Mouse (Mus musculus) CH12.LX (cell line): Measurements from ENCODE around the gene Gm10563. TPM values are rescaled to one million over a fixed set of nuclear protein-coding genes. Genes with fewer than 3 reads are reported as not detected.

ENCODE experiments used
- DNase-seq: peaks from one replicate; pipeline ENCODE4 v3.0.0-alpha.2; 2013; ENCODE audit errors: extremely low read depth
- H3K27ac ChIP-seq: 2 replicates; pipeline ENCODE4 v1.5.1; 2012; ENCODE audit warnings: low read depth, mild to moderate bottlenecking, control low read depth, moderate library complexity; ENCODE audit not compliant: insufficient read depth
- H3K27me3 ChIP-seq: replicated peaks from 2 replicates; pipeline ENCODE3; 2012; ENCODE audit warnings: inconsistent platforms
- H3K36me3 ChIP-seq, 2 experiments: replicated peaks in 1 of 2; 2 replicates each; pipeline versions ENCODE3 to v1.6.1; 2012; ENCODE audit warnings: inconsistent platforms in 1 of 2, low read length in 1 of 2, mild to moderate bottlenecking in 1 of 2, mixed read lengths in 1 of 2, moderate library complexity in 1 of 2; ENCODE audit not compliant: control insufficient read depth in 1 of 2, insufficient read depth in 1 of 2
- H3K4me1 ChIP-seq, 2 experiments: 2 replicates each; pipeline ENCODE4 v1.6.1; 2012; ENCODE audit warnings: inconsistent platforms in 1 of 2, moderate library complexity in 1 of 2; ENCODE audit not compliant: insufficient read depth in 2 of 2, control insufficient read depth in 1 of 2
- H3K4me2 ChIP-seq: 2 replicates; pipeline ENCODE4 v1.6.1; 2012; ENCODE audit warnings: low read depth, mild to moderate bottlenecking, control low read depth; ENCODE audit not compliant: poor library complexity, insufficient read depth, severe bottlenecking
- H3K4me3 ChIP-seq, 3 experiments: fragments of 150-350 bp in 1 of 3; sonication (generic) in 1 of 3; replicated peaks in 1 of 3; 2 replicates each; pipeline versions ENCODE3 to v1.5.1; 2011 to 2012; ENCODE audit warnings: low read depth in 2 of 3, low read length in 2 of 3, mild to moderate bottlenecking in 2 of 3, moderate library complexity in 2 of 3, control low read depth in 1 of 3, improper control_type of control experiment in 1 of 3, inconsistent platforms in 1 of 3, mixed read lengths in 1 of 3; ENCODE audit not compliant: poor library complexity in 1 of 3
- H3K79me2 ChIP-seq: replicated peaks from 2 replicates; pipeline ENCODE4 v1.6.1; 2012; ENCODE audit warnings: mild to moderate bottlenecking, moderate library complexity; ENCODE audit not compliant: control insufficient read depth, poor library complexity, insufficient read depth, severe bottlenecking; ENCODE audit errors: extremely low read depth
- H3K9ac ChIP-seq: 2 replicates; pipeline ENCODE4 v1.6.1; 2012; ENCODE audit warnings: low read depth, mild to moderate bottlenecking, control low read depth, moderate library complexity; ENCODE audit not compliant: insufficient read depth
- H3K9me3 ChIP-seq: replicated peaks from 2 replicates; pipeline ENCODE3; 2012; ENCODE audit warnings: low read length, inconsistent platforms, mixed read lengths
- BHLHE40 ChIP-seq: IDR thresholded peaks from 2 replicates; pipeline ENCODE4 v1.6.1; 2011; ENCODE audit warnings: mild to moderate bottlenecking, low read depth, low read length, improper control_type of control experiment
- CHD2 ChIP-seq: IDR thresholded peaks from 2 replicates; pipeline ENCODE4 v1.6.1; 2011; ENCODE audit warnings: low read length, improper control_type of control experiment
- ELF1 ChIP-seq: IDR thresholded peaks from 2 replicates; pipeline ENCODE4 v1.6.1; 2014; ENCODE audit warnings: low read depth, mild to moderate bottlenecking, inconsistent platforms, low read length, improper control_type of control experiment
- ETS1 ChIP-seq: conservative IDR thresholded peaks from 2 replicates; pipeline ENCODE4 v1.6.1; 2012; ENCODE audit warnings: low read depth, mild to moderate bottlenecking, inconsistent platforms, low read length, improper control_type of control experiment, moderate library complexity
- GABPA ChIP-seq: IDR thresholded peaks from 2 replicates; pipeline ENCODE4 v1.6.1; 2012; ENCODE audit warnings: low read depth, low read length, improper control_type of control experiment, inconsistent platforms; ENCODE audit not compliant: insufficient replicate concordance
- HCFC1 ChIP-seq: IDR thresholded peaks from 2 replicates; pipeline ENCODE4 v1.6.1; 2012; ENCODE audit warnings: low read depth, mild to moderate bottlenecking, inconsistent platforms, low read length, improper control_type of control experiment
- IRF4 ChIP-seq: IDR thresholded peaks from 2 replicates; pipeline ENCODE4 v1.6.1; 2014; ENCODE audit warnings: low read depth, mild to moderate bottlenecking, inconsistent platforms, low read length, improper control_type of control experiment
- JUN ChIP-seq: IDR thresholded peaks from 2 replicates; pipeline ENCODE4 v1.6.1; 2011; ENCODE audit warnings: low read depth, mild to moderate bottlenecking, low read length, improper control_type of control experiment, moderate library complexity; ENCODE audit not compliant: insufficient read depth
- KAT2A ChIP-seq: IDR thresholded peaks from 2 replicates; pipeline ENCODE4 v1.6.1; 2012; ENCODE audit warnings: low read length, improper control_type of control experiment, inconsistent platforms; ENCODE audit not compliant: insufficient replicate concordance
- MAFK ChIP-seq: IDR thresholded peaks from 2 replicates; pipeline ENCODE4 v1.6.1; 2011; ENCODE audit warnings: low read length, improper control_type of control experiment; ENCODE audit not compliant: insufficient replicate concordance
- MAZ ChIP-seq: IDR thresholded peaks from 2 replicates; pipeline ENCODE4 v1.6.1; 2012; ENCODE audit warnings: low read depth, mild to moderate bottlenecking, inconsistent platforms, low read length, improper control_type of control experiment, moderate library complexity
- MXI1 ChIP-seq: IDR thresholded peaks from 2 replicates; pipeline ENCODE4 v1.6.1; 2011; ENCODE audit warnings: mild to moderate bottlenecking, low read depth, low read length, improper control_type of control experiment
- NRF1 ChIP-seq: IDR thresholded peaks from 2 replicates; pipeline ENCODE4 v1.6.1; 2014; ENCODE audit warnings: low read depth, mild to moderate bottlenecking, inconsistent platforms, low read length, improper control_type of control experiment, moderate library complexity
- PAX5 ChIP-seq: IDR thresholded peaks from 2 replicates; pipeline ENCODE4 v1.6.1; 2012; ENCODE audit warnings: low read length, inconsistent platforms, mixed read lengths
- POLR2A ChIP-seq: IDR thresholded peaks from 2 replicates; pipeline ENCODE4 v1.6.1; 2011; ENCODE audit warnings: low read depth, mild to moderate bottlenecking, improper control_type of control experiment, low read length
- POLR2AphosphoS2 ChIP-seq: IDR thresholded peaks from 2 replicates; pipeline ENCODE4 v1.6.1; 2011; ENCODE audit warnings: low read depth, low read length, improper control_type of control experiment
- SIN3A ChIP-seq: IDR thresholded peaks from 2 replicates; pipeline ENCODE4 v1.6.1; 2012; ENCODE audit warnings: low read length, improper control_type of control experiment, inconsistent platforms
- TCF12 ChIP-seq: IDR thresholded peaks from 2 replicates; pipeline ENCODE4 v1.6.1; 2014; ENCODE audit warnings: low read depth, mild to moderate bottlenecking, inconsistent platforms, low read length, improper control_type of control experiment
- USF1 ChIP-seq: IDR thresholded peaks from 2 replicates; pipeline ENCODE4 v1.6.1; 2014; ENCODE audit warnings: low read depth, mild to moderate bottlenecking, inconsistent platforms, low read length, improper control_type of control experiment
- dilution Hi-C: fragments of 300-500 bp; cut with MboI; formaldehyde crosslinking; loops from 2 replicates; pipeline ENCODE4 v1.14.3; 2020; ENCODE audit warnings: low sequenced_read_pairs; ENCODE audit not compliant: extremely low pct_unique_long_range_greater_than_20kb, extremely low pct_ligation_motif_present
- in situ Hi-C: fragments of 300-500 bp; cut with MboI; formaldehyde crosslinking; loops from 3 replicates; pipeline ENCODE4 v1.14.3; 2019; ENCODE audit warnings: low sequenced_read_pairs, low pct_ligation_motif_present, low pct_unique_long_range_greater_than_20kb, mixed read lengths
- polyA plus RNA-seq: library from polyadenylated mRNA; unstranded; fragments of >175 nt; gene quantifications from 2 replicates; pipeline ENCODE4 v1.2.1, GENCODE M21; 2012; ENCODE audit warnings: low read depth; ENCODE audit not compliant: insufficient read length
- total RNA-seq, 2 experiments: library from RNA; depleted of rRNA; stranded (reverse); fragments of 300-350 nt in 1 of 2; fragments of >200 nt in 1 of 2; gene quantifications; 2 replicates each; pipeline ENCODE4 v1.2.3; 2012 to 2014

Gene Gm10563
- total and polyA plus RNA-seq, 3 experiments, result not detected

DNA sequence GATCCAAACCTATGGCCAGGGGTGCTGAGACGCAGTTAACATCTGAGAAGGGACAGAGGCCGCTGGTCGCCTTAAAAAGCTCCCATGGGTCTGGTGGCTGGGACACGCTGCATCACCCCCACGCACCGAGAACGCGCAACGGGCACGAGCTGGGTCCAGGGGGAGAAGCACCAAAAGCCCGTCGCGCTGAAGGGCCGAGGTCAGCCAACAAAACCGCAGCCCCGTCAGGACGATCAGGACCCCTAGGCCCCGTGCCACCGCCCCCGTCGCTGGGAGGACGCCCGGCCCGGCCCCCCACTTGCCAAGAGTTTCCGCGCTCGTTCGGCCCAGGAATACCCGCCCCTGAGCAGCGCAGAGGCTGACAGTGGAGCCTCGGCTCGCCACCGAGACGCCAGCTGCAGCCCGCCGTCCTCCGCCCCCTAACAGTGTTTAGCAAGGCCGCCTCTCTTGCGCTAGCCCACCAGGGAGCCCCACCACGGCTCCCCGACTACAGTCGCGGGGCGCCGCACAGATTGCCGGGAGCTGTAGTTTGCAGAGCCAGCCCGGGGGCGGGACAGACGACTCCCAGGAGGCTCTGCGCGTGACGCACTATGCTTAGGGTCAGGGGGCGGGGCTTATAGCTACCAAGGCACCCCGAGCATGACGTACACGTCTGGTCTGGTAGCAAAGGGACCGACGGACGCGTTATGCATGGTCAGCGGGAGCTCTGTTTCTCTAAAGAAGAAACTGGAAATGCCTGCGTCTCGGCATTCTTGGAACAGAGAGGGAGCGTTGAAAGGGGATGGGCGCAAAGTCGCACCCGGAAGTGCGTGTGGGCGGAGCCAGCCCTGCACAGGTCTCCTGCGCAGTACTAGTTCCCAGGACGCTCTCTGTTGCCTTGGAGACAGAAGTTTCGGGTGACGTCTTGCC lies 23.7 kb upstream of the Gm10563 start, which contains the start of gene Mib2:
Gene Mib2 (minus strand): TSS at position 510 of the 909 bp plus-strand sequence.
- dilution Hi-C loops (no loop called here), in situ Hi-C loops (no loop called here)
- peaks cover 23 to 34% of the 10 kb centered on the region in 2 experiments for H3K36me3 ChIP-seq
- H3K4me3 ChIP-seq, result peak within 1 kb of the TSS; percentile 85 to 94 (median 93)
- peak within 1 kb of the TSS; percentile 97 for H3K4me2 ChIP-seq
- TF ChIP-seq BHLHE40 (peak; percentile 46; the same call in 1 of the 2 replicates), CHD2 (peak; percentile 66; the same call in 1 of the 2 replicates), JUN (peak; percentile 33; the same call in 1 of the 2 replicates), ETS1 (peak; percentile 32; the same call in 1 of the 2 replicates), PAX5 (no peak), HCFC1 (peak; percentile 93), USF1 (peak; percentile 34; the same call in 1 of the 2 replicates), POLR2A (peak; percentile 51; the same call in 1 of the 2 replicates), MAZ (0 out of 2 replicates have a peak, but pooled peaks have one; percentile 31), KAT2A (peak; percentile 85; the same call in 1 of the 2 replicates), MXI1 (peak; percentile 97), IRF4 (peak; percentile 85), TCF12 (peak; percentile 27; the same call in 1 of the 2 replicates), POLR2AphosphoS2 (no peak), SIN3A (peak; percentile 98), MAFK (no peak), GABPA (no peak), ELF1 (peak; percentile 100), NRF1 (peak; percentile 87)
- TF ChIP-seq, all 38 proteins: peak for 15
- Histone ChIP-seq H3K9ac (peak within 1 kb of the TSS; percentile 67), H3K4me1 (peaks cover 3 to 25% of the 10 kb centered on the region in 2 experiments), H3K27me3 (no peaks in the 10 kb centered on the region), H3K9me3 (no peaks in the 10 kb centered on the region), H3K79me2 (no peaks in the 10 kb centered on the region), H3K27ac (peak within 1 kb of the TSS; percentile 42; the same call in 1 of the 2 replicates)
- peak; percentile 95 for DNase-seq
